Mouse (Mus musculus): ENCODE results near the gene Ccnd2. TPM values are rescaled to one million over a fixed set of nuclear protein-coding genes. Genes with fewer than 3 reads are reported as not detected.

Ccnd2 gene
- total and polyA plus RNA-seq, 3 experiments: 42.4 to 255 (median 146) TPM

GRCm38 (mm10) chr6:127162842-127163241 lies 10.8 kb upstream of the Ccnd2 start (continued):
- peak; percentile 95 for TF ChIP-seq ZNF384 (IDR thresholded peaks at IDR 0.05; ENCODE audit: low read depth, low read length)
- TF ChIP-seq GABPA (IDR thresholded peaks at IDR 0.05; ENCODE audit: insufficient replicate concordance, low read depth, low read length): no peak
- TF ChIP-seq TCF12 (IDR thresholded peaks at IDR 0.05; ENCODE audit: low read depth, low read length): peak; percentile 70
- 0 out of 2 replicates have a peak, but pooled peaks have one; percentile 27 for TF ChIP-seq MAFK (IDR thresholded peaks at IDR 0.05; ENCODE audit: insufficient replicate concordance, low read length)
- no peak for TF ChIP-seq PAX5 (IDR thresholded peaks at IDR 0.05; ENCODE audit: low read length)
- TF ChIP-seq MAX (IDR thresholded peaks at IDR 0.05; ENCODE audit: low read length): 0 out of 2 replicates have a peak, but pooled peaks have one; percentile 18
- TF ChIP-seq MAZ (IDR thresholded peaks at IDR 0.05; ENCODE audit: low read depth, low read length): 0 out of 2 replicates have a peak, but pooled peaks have one; percentile 40
- no peak for TF ChIP-seq ZMIZ1 (IDR thresholded peaks at IDR 0.05; ENCODE audit: low read depth, low read length)
- TF ChIP-seq MYC (IDR thresholded peaks at IDR 0.05; ENCODE audit: low read depth, low read length): peak; percentile 48; the same call in 1 of the 2 replicates

DNA sequence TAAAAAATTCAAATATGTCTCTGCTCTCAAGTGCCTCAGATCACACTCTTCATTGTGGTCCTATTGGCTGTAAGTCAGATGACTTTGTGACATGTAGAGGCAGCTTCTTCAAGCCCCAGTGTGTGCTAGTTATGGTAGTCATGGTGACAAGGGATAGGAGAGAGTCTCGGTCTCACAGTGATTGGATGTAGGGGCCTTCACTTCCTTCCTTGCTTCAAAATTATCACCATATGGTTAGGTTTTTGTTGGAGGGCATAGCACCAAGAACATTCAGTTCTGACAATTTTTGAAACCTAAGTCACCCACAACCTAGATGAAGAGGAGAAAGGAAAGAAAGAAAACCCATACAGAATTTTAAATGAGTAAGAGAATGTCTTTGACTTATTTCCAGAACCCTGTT lies 5.3 kb upstream of the Ccnd2 start:
- DNase-seq (ENCODE audit: extremely low read depth): no peak
- Histone ChIP-seq H3K4me1 (ENCODE audit: control insufficient read depth in 1 of 2, insufficient read depth in 2 of 2) (peaks cover 9 to 24% of the 10 kb centered on the region in 2 experiments), H3K27ac (ENCODE audit: insufficient read depth, low read depth) (no peak overlapping the region), H3K9me3 (replicated peaks; ENCODE audit: low read length) (no peaks in the 10 kb centered on the region), H3K27me3 (replicated peaks) (peaks cover 37% of the 10 kb centered on the region), H3K9ac (ENCODE audit: insufficient read depth, low read depth) (no peak overlapping the region), H3K79me2 (replicated peaks; ENCODE audit: control insufficient read depth, extremely low read depth, insufficient read depth, poor library complexity, severe bottlenecking) (no peaks in the 10 kb centered on the region), H3K4me3 (replicated peaks in 1 of 3; ENCODE audit: low read depth in 2 of 3, low read length in 2 of 3, poor library complexity in 1 of 3) (no peak overlapping the region), H3K36me3 (replicated peaks in 1 of 2; ENCODE audit: control insufficient read depth in 1 of 2, insufficient read depth in 1 of 2, low read length in 1 of 2) (no peaks in the 10 kb centered on the region), H3K4me2 (ENCODE audit: insufficient read depth, low read depth, poor library complexity, severe bottlenecking) (no peak overlapping the region)
- no peak for TF ChIP-seq UBTF (IDR thresholded peaks at IDR 0.05; ENCODE audit: low read depth, low read length)
- TF ChIP-seq MAX (IDR thresholded peaks at IDR 0.05; ENCODE audit: low read length): no peak
- TF ChIP-seq SMC3 (IDR thresholded peaks at IDR 0.05; ENCODE audit: low read depth, low read length): no peak
- TF ChIP-seq ETS1 (conservative IDR thresholded peaks at IDR 0.05; ENCODE audit: low read depth, low read length): no peak
- no peak for TF ChIP-seq TCF12 (IDR thresholded peaks at IDR 0.05; ENCODE audit: low read depth, low read length)
- no peak for TF ChIP-seq ZMIZ1 (IDR thresholded peaks at IDR 0.05; ENCODE audit: low read depth, low read length)
- no peak for TF ChIP-seq USF2 (conservative IDR thresholded peaks at IDR 0.05; ENCODE audit: low read depth, low read length)
- no peak for TF ChIP-seq ZKSCAN1 (IDR thresholded peaks at IDR 0.05; ENCODE audit: borderline replicate concordance, low read depth, low read length)
- TF ChIP-seq MYC (IDR thresholded peaks at IDR 0.05; ENCODE audit: low read depth, low read length): no peak
- dilution Hi-C loops (cut with MboI; ENCODE audit: extremely low pct_ligation_motif_present, extremely low pct_unique_long_range_greater_than_20kb, low sequenced_read_pairs) (no loop called here), in situ Hi-C loops (cut with MboI; ENCODE audit: low pct_ligation_motif_present, low pct_unique_long_range_greater_than_20kb, low sequenced_read_pairs) (no loop called here)

DNA sequence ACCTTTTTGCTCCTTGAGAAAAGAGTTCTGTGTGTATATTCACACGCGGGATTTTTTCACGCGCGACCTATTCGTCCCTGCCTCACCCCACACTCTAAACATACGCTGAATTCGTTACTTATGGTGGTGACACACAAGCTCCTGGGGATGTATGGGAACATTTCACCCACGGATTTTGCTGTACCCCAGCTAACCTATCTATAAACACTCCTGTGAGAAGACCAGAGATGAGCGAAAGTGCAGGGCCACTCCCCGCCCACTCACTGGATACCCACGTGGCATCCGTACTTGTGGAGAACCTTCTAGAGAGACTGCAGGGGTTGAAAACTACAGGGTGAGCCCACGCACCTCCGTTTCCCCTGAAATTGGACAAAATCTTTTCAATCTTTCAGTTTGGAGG lies 3.5 kb upstream of the Ccnd2 start:
- H3K4me3 ChIP-seq (replicated peaks in 1 of 3; ENCODE audit: low read depth in 2 of 3, low read length in 2 of 3, poor library complexity in 1 of 3): peak overlapping the region in 2 of 3 experiments; percentile 12 to 39
- peaks cover 3% of the 10 kb centered on the region for H3K79me2 ChIP-seq (replicated peaks; ENCODE audit: control insufficient read depth, extremely low read depth, insufficient read depth, poor library complexity, severe bottlenecking)
- H3K27me3 ChIP-seq (replicated peaks): peaks cover 34% of the 10 kb centered on the region
- dilution Hi-C loops (cut with MboI; ENCODE audit: extremely low pct_ligation_motif_present, extremely low pct_unique_long_range_greater_than_20kb, low sequenced_read_pairs): no loop called here
- peak overlapping the region; percentile 72 for H3K9ac ChIP-seq (ENCODE audit: insufficient read depth, low read depth)
- DNase-seq (ENCODE audit: extremely low read depth): no peak
- no peaks in the 10 kb centered on the region for H3K9me3 ChIP-seq (replicated peaks; ENCODE audit: low read length)
- peak overlapping the region; percentile 97 for H3K4me2 ChIP-seq (ENCODE audit: insufficient read depth, low read depth, poor library complexity, severe bottlenecking)
- TF ChIP-seq ZC3H11A (IDR thresholded peaks at IDR 0.05; ENCODE audit: low read depth, low read length) (no peak), ZNF384 (IDR thresholded peaks at IDR 0.05; ENCODE audit: low read depth, low read length) (no peak), MAFK (IDR thresholded peaks at IDR 0.05; ENCODE audit: insufficient replicate concordance, low read length) (no peak), USF1 (IDR thresholded peaks at IDR 0.05; ENCODE audit: low read depth, low read length) (no peak), GABPA (IDR thresholded peaks at IDR 0.05; ENCODE audit: insufficient replicate concordance, low read depth, low read length) (no peak), MAX (IDR thresholded peaks at IDR 0.05; ENCODE audit: low read length) (peak; percentile 46; the same call in 1 of the 2 replicates), POLR2AphosphoS2 (IDR thresholded peaks at IDR 0.05; ENCODE audit: low read depth, low read length) (no peak), BHLHE40 (IDR thresholded peaks at IDR 0.05; ENCODE audit: low read depth, low read length) (peak; percentile 30; the same call in 1 of the 2 replicates), HCFC1 (IDR thresholded peaks at IDR 0.05; ENCODE audit: low read depth, low read length) (no peak), TBP (conservative IDR thresholded peaks at IDR 0.05; ENCODE audit: low read depth, low read length) (no peak), MXI1 (IDR thresholded peaks at IDR 0.05; ENCODE audit: low read depth, low read length) (peak; percentile 62)
- no peak overlapping the region for H3K27ac ChIP-seq (ENCODE audit: insufficient read depth, low read depth)
- in situ Hi-C loops (cut with MboI; ENCODE audit: low pct_ligation_motif_present, low pct_unique_long_range_greater_than_20kb, low sequenced_read_pairs): no loop called here
- peaks cover 5 to 29% of the 10 kb centered on the region in 2 experiments for H3K4me1 ChIP-seq (ENCODE audit: control insufficient read depth in 1 of 2, insufficient read depth in 2 of 2)
- H3K36me3 ChIP-seq (replicated peaks in 1 of 2; ENCODE audit: control insufficient read depth in 1 of 2, insufficient read depth in 1 of 2, low read length in 1 of 2): no peaks in the 10 kb centered on the region

Data from CH12.LX (cell line).